Mouse (Mus musculus): ENCODE data around the gene Bfar.

GRCm38 (mm10) chr16:13749306-13749705 lies 77.6 kb downstream of the Bfar start:
- no peak for TF ChIP-seq CTCF (conservative IDR thresholded peaks at IDR 0.05; ENCODE audit: insufficient read depth, insufficient read length, low read depth, low read length)
- TF ChIP-seq POLR2A (IDR thresholded peaks at IDR 0.05; ENCODE audit: low read depth, low read length), result no peak
